Mouse (Mus musculus) lung, adult 2 months (tissue): ENCODE results near the gene Olfr506.
"Not testable (repeated sequence)": the region's sequence is repeated elsewhere in the genome, so short reads cannot be mapped to it uniquely, and the experiment has no call there.

ENCODE experiments used
- CTCF ChIP-seq: fragments of 200-500 bp; IDR thresholded peaks from 2 replicates; pipeline ENCODE4 v1.5.1; 2011; ENCODE audit warnings: mild to moderate bottlenecking, low read length, control low read depth; ENCODE audit not compliant: insufficient read depth
- POLR2A ChIP-seq: fragments of 200-500 bp; IDR thresholded peaks from 2 replicates; pipeline ENCODE4 v1.6.1; 2011; ENCODE audit warnings: low read depth, mild to moderate bottlenecking, control low read depth, low read length, borderline replicate concordance; ENCODE audit errors: extremely low read depth

DNA sequence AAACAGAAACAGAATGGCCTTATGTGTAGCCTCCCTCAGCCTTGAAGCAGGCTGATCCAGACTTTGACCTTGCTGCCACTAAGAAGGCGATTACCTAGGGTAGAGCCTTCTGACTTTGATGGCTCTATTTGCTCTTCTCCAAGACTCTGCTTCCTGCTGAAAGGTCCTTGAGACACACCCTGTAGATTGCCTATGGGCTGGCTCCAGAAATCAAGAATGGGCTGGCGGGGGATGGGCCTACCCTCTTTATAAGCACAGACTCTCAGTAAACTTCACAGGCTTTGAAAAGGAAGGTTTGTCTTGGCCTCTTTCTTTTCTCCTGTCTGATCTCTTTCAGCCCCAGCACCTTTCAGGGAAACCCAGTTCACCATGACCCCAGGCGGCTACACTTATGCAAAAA, 6.2 kb downstream of the Olfr506 start:
- TF ChIP-seq POLR2A, CTCF: not testable (repeated sequence)
